Mouse (Mus musculus): ENCODE data around the gene Smim20. TPM values are rescaled to one million over a fixed set of nuclear protein-coding genes. Genes with fewer than 3 reads are reported as not detected.

Gene Smim20
- total RNA-seq (2014; rRNA removed) = 45.0 and 53.1 TPM in 2 replicates
- polyA plus RNA-seq (2015; fragmentation: Nextera tagmentation; extraction: Ambion mirVana) = 75.2 and 82.4 TPM in 2 replicates

- DNase-seq (peak; percentile 87), ATAC-seq (peak; percentile 97)
- Histone ChIP-seq H3K9me3 (ENCODE audit: low read length) (no peaks in the 10 kb centered on the region), H3K4me3 (ENCODE audit: low read depth, low read length) (peak within 1 kb of the TSS; percentile 55), H3K36me3 (ENCODE audit: insufficient read depth) (no peaks in the 10 kb centered on the region), H3K27ac (ENCODE audit: low read depth, low read length) (peak within 1 kb of the TSS; percentile 64; the same call in 1 of the 2 replicates), H3K4me1 (ENCODE audit: insufficient read depth) (peaks cover 6% of the 10 kb centered on the region; the same call in 1 of the 2 replicates), H3K27me3 (ENCODE audit: insufficient read depth, low read length) (no peaks in the 10 kb centered on the region), H3K9ac (peak within 1 kb of the TSS; percentile 70), H3K4me2 (ENCODE audit: low read depth) (peak within 1 kb of the TSS; percentile 66)
- TF ChIP-seq CTCF (IDR thresholded peaks at IDR 0.05; ENCODE audit: low read depth) = no peak
- WGBS = 17% methylated on average over 53 of the region's 53 CpGs
These were observed at the start of gene Smim20 for GRCm38 (mm10) chr5:53266931-53267853. TSS of gene Smim20 (plus strand) at chr5:53267083.

DNA sequence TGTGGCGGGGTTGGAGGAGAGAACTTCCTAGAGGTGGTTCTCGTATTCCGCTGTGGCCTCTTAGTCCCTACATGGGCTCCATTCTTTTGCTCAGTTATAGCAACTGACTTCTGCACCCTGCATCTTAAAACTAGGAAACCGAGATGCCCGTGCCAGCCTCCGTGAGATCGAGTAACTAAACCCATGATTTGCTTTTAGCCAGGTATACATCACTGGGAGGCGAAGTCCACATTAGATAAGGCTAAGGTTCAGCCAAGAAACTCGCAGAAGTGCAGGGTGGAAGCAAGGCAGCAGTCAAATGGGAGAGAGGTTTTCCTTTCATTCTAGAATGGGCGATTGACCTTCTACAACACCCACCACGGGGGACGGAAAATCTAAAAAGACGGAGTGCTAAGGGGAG lies 41.4 kb upstream of the Smim20 start:
- TF ChIP-seq CTCF (IDR thresholded peaks at IDR 0.05; ENCODE audit: low read depth) = no peak
- no peaks in the 10 kb centered on the region for H3K36me3 ChIP-seq (ENCODE audit: insufficient read depth)
- H3K4me1 ChIP-seq (ENCODE audit: insufficient read depth) = no peaks in the 10 kb centered on the region
- 94% methylated on average over 13 of the region's 13 CpGs for WGBS
- no peak overlapping the region for H3K9ac ChIP-seq
- DNase-seq (no peak), ATAC-seq (no peak)
- H3K4me2 ChIP-seq (ENCODE audit: low read depth) = no peak overlapping the region
- H3K9me3 ChIP-seq (ENCODE audit: low read length) = no peaks in the 10 kb centered on the region
- H3K4me3 ChIP-seq (ENCODE audit: low read depth, low read length) = no peak overlapping the region
- no peaks in the 10 kb centered on the region for H3K27me3 ChIP-seq (ENCODE audit: insufficient read depth, low read length)
- H3K27ac ChIP-seq (ENCODE audit: low read depth, low read length) = no peak overlapping the region

DNA sequence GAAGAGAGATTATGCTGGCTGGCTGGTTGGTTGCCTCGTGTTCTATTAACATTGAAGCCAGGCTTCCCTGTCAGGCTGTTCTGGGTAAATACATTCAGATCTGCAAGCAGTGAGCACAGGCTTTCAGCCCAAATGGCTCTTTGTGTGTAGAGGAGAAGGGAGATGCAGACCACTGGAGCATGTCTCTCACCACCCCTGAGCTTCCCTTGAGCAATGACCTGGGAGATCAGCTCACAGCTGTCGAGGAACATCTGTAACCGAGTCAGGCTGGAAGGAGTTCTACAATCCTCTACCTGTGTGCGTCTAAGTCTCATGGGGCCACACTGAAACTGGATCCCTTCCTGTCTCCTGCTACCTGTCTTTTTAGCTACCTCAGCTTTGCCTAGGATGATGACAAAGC lies 36.3 kb upstream of the Smim20 start:
- Histone ChIP-seq H3K4me1 (ENCODE audit: insufficient read depth) (no peaks in the 10 kb centered on the region), H3K9ac (no peak overlapping the region), H3K36me3 (ENCODE audit: insufficient read depth) (no peaks in the 10 kb centered on the region), H3K27me3 (ENCODE audit: insufficient read depth, low read length) (no peaks in the 10 kb centered on the region), H3K4me3 (ENCODE audit: low read depth, low read length) (no peak overlapping the region), H3K9me3 (ENCODE audit: low read length) (no peaks in the 10 kb centered on the region), H3K4me2 (ENCODE audit: low read depth) (no peak overlapping the region), H3K27ac (ENCODE audit: low read depth, low read length) (no peak overlapping the region)
- TF ChIP-seq CTCF (IDR thresholded peaks at IDR 0.05; ENCODE audit: low read depth) = no peak
- WGBS = 71% methylated on average over 4 of the region's 4 CpGs
- no peak for DNase-seq
- ATAC-seq = no peak

- 33% methylated on average over 4 of the region's 4 CpGs for WGBS
- TF ChIP-seq CTCF (IDR thresholded peaks at IDR 0.05; ENCODE audit: low read depth) = no peak
These were observed 31.3 kb upstream of the Smim20 start for GRCm38 (mm10) chr5:53235551-53235950.

GRCm38 (mm10) chr5:53236136-53236535 lies 30.7 kb upstream of the Smim20 start:
- Histone ChIP-seq H3K4me3 (ENCODE audit: low read depth, low read length) (no peak overlapping the region), H3K9ac (no peak overlapping the region), H3K27me3 (ENCODE audit: insufficient read depth, low read length) (no peaks in the 10 kb centered on the region), H3K36me3 (ENCODE audit: insufficient read depth) (no peaks in the 10 kb centered on the region), H3K4me2 (ENCODE audit: low read depth) (no peak overlapping the region), H3K27ac (ENCODE audit: low read depth, low read length) (no peak overlapping the region), H3K9me3 (ENCODE audit: low read length) (no peaks in the 10 kb centered on the region), H3K4me1 (ENCODE audit: insufficient read depth) (no peaks in the 10 kb centered on the region)
- no peak for TF ChIP-seq CTCF (IDR thresholded peaks at IDR 0.05; ENCODE audit: low read depth)
- no peak for ATAC-seq
- 43% methylated on average over 5 of the region's 5 CpGs for WGBS
- DNase-seq = no peak

More at GRCm38 (mm10) chr5:53235551-53235950, 31.3 kb upstream of the Smim20 start:
- no peak overlapping the region for H3K4me2 ChIP-seq (ENCODE audit: low read depth)
- H3K36me3 ChIP-seq (ENCODE audit: insufficient read depth) = no peaks in the 10 kb centered on the region
- no peaks in the 10 kb centered on the region for H3K27me3 ChIP-seq (ENCODE audit: insufficient read depth, low read length)
- H3K4me3 ChIP-seq (ENCODE audit: low read depth, low read length) = no peak overlapping the region
- H3K27ac ChIP-seq (ENCODE audit: low read depth, low read length) = no peak overlapping the region
- H3K9me3 ChIP-seq (ENCODE audit: low read length) = no peaks in the 10 kb centered on the region
- no peaks in the 10 kb centered on the region for H3K4me1 ChIP-seq (ENCODE audit: insufficient read depth)
- no peak overlapping the region for H3K9ac ChIP-seq
- ATAC-seq (no peak), DNase-seq (no peak)

- H3K9me3 ChIP-seq (ENCODE audit: low read length) = no peaks in the 10 kb centered on the region
- 75% methylated on average over 8 of the region's 8 CpGs for WGBS
- no peaks in the 10 kb centered on the region for H3K27me3 ChIP-seq (ENCODE audit: insufficient read depth, low read length)
- no peak overlapping the region for H3K4me3 ChIP-seq (ENCODE audit: low read depth, low read length)
- no peak for TF ChIP-seq CTCF (IDR thresholded peaks at IDR 0.05; ENCODE audit: low read depth)
- no peaks in the 10 kb centered on the region for H3K4me1 ChIP-seq (ENCODE audit: insufficient read depth)
- ATAC-seq (no peak), DNase-seq (no peak)
- no peak overlapping the region for H3K9ac ChIP-seq
- H3K36me3 ChIP-seq (ENCODE audit: insufficient read depth) = no peaks in the 10 kb centered on the region
- H3K4me2 ChIP-seq (ENCODE audit: low read depth) = no peak overlapping the region
- no peak overlapping the region for H3K27ac ChIP-seq (ENCODE audit: low read depth, low read length)
These were observed 30.1 kb upstream of the Smim20 start for GRCm38 (mm10) chr5:53236749-53237148.

DNA sequence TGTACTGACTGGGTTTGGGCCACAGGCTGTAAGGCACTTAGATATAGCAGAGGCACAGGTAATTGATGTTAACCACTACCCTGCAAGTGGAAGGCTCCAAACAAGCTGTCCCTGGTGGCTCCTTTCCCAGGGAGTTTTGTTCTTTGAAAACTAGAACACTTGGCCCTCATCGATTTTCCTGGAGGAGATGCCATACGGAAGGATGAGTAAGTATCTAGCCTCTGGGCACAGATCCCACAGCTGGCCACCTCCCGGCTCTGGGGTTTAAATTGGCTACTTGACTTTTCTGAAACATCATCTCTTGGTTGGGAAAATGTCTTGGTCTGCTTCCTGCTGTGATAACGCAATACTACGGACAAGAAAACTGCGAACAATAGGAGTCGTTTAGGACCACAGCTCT lies 28.1 kb upstream of the Smim20 start:
- Histone ChIP-seq H3K4me3 (ENCODE audit: low read depth, low read length) (no peak overlapping the region), H3K27me3 (ENCODE audit: insufficient read depth, low read length) (no peaks in the 10 kb centered on the region), H3K4me2 (ENCODE audit: low read depth) (no peak overlapping the region), H3K9me3 (ENCODE audit: low read length) (no peaks in the 10 kb centered on the region), H3K27ac (ENCODE audit: low read depth, low read length) (no peak overlapping the region), H3K36me3 (ENCODE audit: insufficient read depth) (no peaks in the 10 kb centered on the region), H3K4me1 (ENCODE audit: insufficient read depth) (no peaks in the 10 kb centered on the region), H3K9ac (no peak overlapping the region)
- DNase-seq (no peak), ATAC-seq (no peak)
- no peak for TF ChIP-seq CTCF (IDR thresholded peaks at IDR 0.05; ENCODE audit: low read depth)
- WGBS = 80% methylated on average over 7 of the region's 7 CpGs

Data from forebrain, postnatal 0 days (tissue).